Mouse (Mus musculus) fat pad, adult 2 months (tissue): ENCODE measurements around the gene Scgb1b2.

Experiments
- DNase-seq: peaks from one replicate; pipeline ENCODE4 v3.0.0-alpha.2; 2011; ENCODE audit warnings: low read depth, low spot score; ENCODE audit errors: extremely low read depth

Scgb1b2 gene

DNA sequence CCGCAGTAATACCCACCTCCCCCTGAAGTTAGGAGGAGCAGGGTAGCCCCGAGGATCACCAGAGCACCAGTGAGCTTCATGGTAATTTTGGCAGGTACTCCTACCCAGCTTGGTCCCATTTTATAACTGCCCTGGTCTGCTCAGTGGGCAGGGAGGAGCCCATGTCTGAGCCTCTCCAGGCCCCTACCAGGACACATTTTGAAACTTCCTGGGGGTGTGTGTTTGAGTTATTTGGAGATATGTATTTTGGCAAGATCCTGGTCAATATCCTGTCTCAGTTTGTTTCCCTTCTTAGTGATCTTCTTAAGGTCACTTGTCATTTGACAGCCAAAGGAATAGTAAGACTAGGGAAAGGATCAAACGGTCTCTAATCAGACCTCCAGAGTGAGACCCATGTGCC lies at the start of gene Scgb1b2:
Gene Scgb1b2, minus strand, starts transcription at position 101 of the 400 bp plus-strand sequence.
- DNase-seq: no peak

DNA sequence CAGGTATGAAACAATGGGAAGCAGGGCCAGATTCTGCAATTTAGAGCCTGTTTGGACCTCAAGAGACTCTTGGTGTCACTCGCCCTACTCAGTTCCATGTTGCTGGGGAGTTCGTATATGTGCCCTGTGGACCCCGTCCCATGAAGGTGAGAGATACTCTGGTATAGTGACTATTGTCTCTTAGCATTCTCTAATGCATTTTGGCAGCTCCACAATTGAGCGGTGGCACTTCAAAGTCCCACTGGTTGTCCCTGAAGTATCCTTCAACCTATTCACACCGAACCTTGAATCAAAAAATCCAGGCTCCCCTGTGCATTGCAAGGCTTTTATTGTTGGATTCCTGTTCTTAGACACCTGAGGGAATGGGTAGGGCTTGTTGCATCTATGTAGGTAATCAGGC lies 1.4 kb downstream of the Scgb1b2 start, which contains the start of gene Scgb2b2:
Gene Scgb2b2, plus strand, starts transcription at position 301 of the 400 bp plus-strand sequence.
- DNase-seq: no peak
